Mouse (Mus musculus): ENCODE results near the gene Tbc1d13. TPM values are rescaled to one million over a fixed set of nuclear protein-coding genes. Genes with fewer than 3 reads are reported as not detected.

Gene Tbc1d13
- total and polyA plus RNA-seq, 3 experiments: 25.9 to 36.8 (median 32.1) TPM

DNA sequence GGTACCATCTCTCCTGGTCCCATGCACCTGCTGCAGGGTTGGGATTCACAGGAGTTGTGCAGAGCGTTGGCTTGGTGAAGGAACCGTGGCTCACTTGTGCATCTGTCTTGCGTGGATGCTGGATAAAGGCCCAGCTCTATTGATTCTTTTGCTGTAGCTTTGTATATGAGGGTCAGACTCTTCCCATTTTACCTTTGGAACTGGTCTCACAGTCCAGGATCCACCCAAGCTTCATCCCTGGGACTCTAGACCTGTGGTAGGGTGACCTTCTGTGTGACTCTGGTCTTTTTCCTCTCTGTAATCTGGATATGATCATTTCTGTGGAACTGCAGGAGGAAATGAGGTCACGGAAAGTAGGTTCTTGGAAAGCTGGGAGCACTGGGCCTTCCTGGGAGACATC lies 10.9 kb downstream of the Tbc1d13 start:
- Histone ChIP-seq H3K9me3 (replicated peaks; ENCODE audit: low read length) (no peaks in the 10 kb centered on the region), H3K79me2 (replicated peaks; ENCODE audit: control insufficient read depth, extremely low read depth, insufficient read depth, poor library complexity, severe bottlenecking) (no peaks in the 10 kb centered on the region), H3K4me2 (ENCODE audit: insufficient read depth, low read depth, poor library complexity, severe bottlenecking) (no peak overlapping the region), H3K36me3 (replicated peaks in 1 of 2; ENCODE audit: control insufficient read depth in 1 of 2, insufficient read depth in 1 of 2, low read length in 1 of 2) (peaks cover 64 to 88% of the 10 kb centered on the region in 2 experiments), H3K9ac (ENCODE audit: insufficient read depth, low read depth) (no peak overlapping the region), H3K4me1 (ENCODE audit: control insufficient read depth in 1 of 2, insufficient read depth in 2 of 2) (no peaks in the 10 kb centered on the region), H3K27me3 (replicated peaks) (no peaks in the 10 kb centered on the region), H3K27ac (ENCODE audit: insufficient read depth, low read depth) (no peak overlapping the region), H3K4me3 (replicated peaks in 1 of 3; ENCODE audit: low read depth in 2 of 3, low read length in 2 of 3, poor library complexity in 1 of 3) (no peak overlapping the region)
- in situ Hi-C loops (cut with MboI; ENCODE audit: low pct_ligation_motif_present, low pct_unique_long_range_greater_than_20kb, low sequenced_read_pairs): no loop called here
- no peak for DNase-seq (ENCODE audit: extremely low read depth)
- dilution Hi-C loops (cut with MboI; ENCODE audit: extremely low pct_ligation_motif_present, extremely low pct_unique_long_range_greater_than_20kb, low sequenced_read_pairs): no loop called here
- TF ChIP-seq NRF1 (IDR thresholded peaks at IDR 0.05; ENCODE audit: low read depth, low read length) (no peak), ZMIZ1 (IDR thresholded peaks at IDR 0.05; ENCODE audit: low read depth, low read length) (no peak), SIN3A (IDR thresholded peaks at IDR 0.05; ENCODE audit: low read length) (no peak), MAFK (IDR thresholded peaks at IDR 0.05; ENCODE audit: insufficient replicate concordance, low read length) (no peak), KAT2A (IDR thresholded peaks at IDR 0.05; ENCODE audit: insufficient replicate concordance, low read length) (no peak), RAD21 (IDR thresholded peaks at IDR 0.05; ENCODE audit: low read depth, low read length) (no peak), ZNF384 (IDR thresholded peaks at IDR 0.05; ENCODE audit: low read depth, low read length) (no peak), JUND (conservative IDR thresholded peaks at IDR 0.05; ENCODE audit: low read depth, low read length) (no peak), BHLHE40 (IDR thresholded peaks at IDR 0.05; ENCODE audit: low read depth, low read length) (no peak), ETS1 (conservative IDR thresholded peaks at IDR 0.05; ENCODE audit: low read depth, low read length) (no peak), EP300 (IDR thresholded peaks at IDR 0.05; ENCODE audit: low read length) (no peak), MAX (IDR thresholded peaks at IDR 0.05; ENCODE audit: low read length) (no peak), E2F4 (IDR thresholded peaks at IDR 0.05; ENCODE audit: insufficient replicate concordance, low read depth, low read length) (no peak), POLR2A (IDR thresholded peaks at IDR 0.05; ENCODE audit: low read depth, low read length) (no peak), PAX5 (IDR thresholded peaks at IDR 0.05; ENCODE audit: low read length) (no peak), MAZ (IDR thresholded peaks at IDR 0.05; ENCODE audit: low read depth, low read length) (no peak), CHD1 (IDR thresholded peaks at IDR 0.05; ENCODE audit: low read depth, low read length) (no peak)

DNA sequence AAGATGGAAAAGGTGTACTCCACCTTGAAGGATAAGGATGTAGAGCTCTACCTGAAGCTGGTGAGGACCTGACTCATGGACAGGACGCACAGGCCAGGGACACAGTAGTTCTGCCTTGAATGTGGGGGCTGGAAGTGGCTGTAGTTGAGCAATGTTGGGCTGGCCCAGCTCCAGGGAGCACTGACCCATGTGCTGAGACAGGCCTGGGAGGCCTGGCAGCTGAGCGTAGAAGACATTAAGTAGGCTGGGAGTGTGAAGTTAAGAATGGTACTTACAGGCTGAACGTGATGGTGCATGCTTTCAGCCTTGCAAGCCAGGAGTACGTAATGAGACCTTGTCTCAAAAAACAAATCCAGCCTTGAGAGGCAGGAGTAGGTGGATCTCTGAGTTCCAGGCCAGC lies 13.9 kb downstream of the Tbc1d13 start:
- TF ChIP-seq GABPA (IDR thresholded peaks at IDR 0.05; ENCODE audit: insufficient replicate concordance, low read depth, low read length): no peak
- no peak for TF ChIP-seq TBP (conservative IDR thresholded peaks at IDR 0.05; ENCODE audit: low read depth, low read length)
- TF ChIP-seq ZMIZ1 (IDR thresholded peaks at IDR 0.05; ENCODE audit: low read depth, low read length): no peak
- no peak for TF ChIP-seq NRF1 (IDR thresholded peaks at IDR 0.05; ENCODE audit: low read depth, low read length)
- no peak for TF ChIP-seq BHLHE40 (IDR thresholded peaks at IDR 0.05; ENCODE audit: low read depth, low read length)
- TF ChIP-seq JUN (IDR thresholded peaks at IDR 0.05; ENCODE audit: insufficient read depth, low read depth, low read length): no peak
- no peak for TF ChIP-seq MAFK (IDR thresholded peaks at IDR 0.05; ENCODE audit: insufficient replicate concordance, low read length)
- no peak for TF ChIP-seq MAZ (IDR thresholded peaks at IDR 0.05; ENCODE audit: low read depth, low read length)
- TF ChIP-seq E2F4 (IDR thresholded peaks at IDR 0.05; ENCODE audit: insufficient replicate concordance, low read depth, low read length): no peak
- no peak for TF ChIP-seq ELF1 (IDR thresholded peaks at IDR 0.05; ENCODE audit: low read depth, low read length)
- TF ChIP-seq ZNF384 (IDR thresholded peaks at IDR 0.05; ENCODE audit: low read depth, low read length): no peak
- TF ChIP-seq RAD21 (IDR thresholded peaks at IDR 0.05; ENCODE audit: low read depth, low read length): no peak
- Histone ChIP-seq H3K9me3 (replicated peaks; ENCODE audit: low read length) (no peaks in the 10 kb centered on the region), H3K27ac (ENCODE audit: insufficient read depth, low read depth) (no peak overlapping the region), H3K4me2 (ENCODE audit: insufficient read depth, low read depth, poor library complexity, severe bottlenecking) (no peak overlapping the region), H3K4me1 (ENCODE audit: control insufficient read depth in 1 of 2, insufficient read depth in 2 of 2) (no peaks in the 10 kb centered on the region), H3K36me3 (replicated peaks in 1 of 2; ENCODE audit: control insufficient read depth in 1 of 2, insufficient read depth in 1 of 2, low read length in 1 of 2) (peaks cover 58 to 90% of the 10 kb centered on the region in 2 experiments), H3K9ac (ENCODE audit: insufficient read depth, low read depth) (no peak overlapping the region), H3K27me3 (replicated peaks) (no peaks in the 10 kb centered on the region), H3K4me3 (replicated peaks in 1 of 3; ENCODE audit: low read depth in 2 of 3, low read length in 2 of 3, poor library complexity in 1 of 3) (no peak overlapping the region), H3K79me2 (replicated peaks; ENCODE audit: control insufficient read depth, extremely low read depth, insufficient read depth, poor library complexity, severe bottlenecking) (no peaks in the 10 kb centered on the region)
- in situ Hi-C loops (cut with MboI; ENCODE audit: low pct_ligation_motif_present, low pct_unique_long_range_greater_than_20kb, low sequenced_read_pairs) (no loop called here), dilution Hi-C loops (cut with MboI; ENCODE audit: extremely low pct_ligation_motif_present, extremely low pct_unique_long_range_greater_than_20kb, low sequenced_read_pairs) (no loop called here)
- DNase-seq (ENCODE audit: extremely low read depth): no peak
